Mouse (Mus musculus) midbrain, embryonic 12.5 days (tissue): ENCODE measurements at regions not wholly inside any gene's neighbourhood (a gene's known extent, or its start where the extent isn't known, plus 50 kb on each side); places are given as distances from the start of the nearest gene placed in this dataset.

Experiments
- ATAC-seq: fragments of 200-750 bp; cut with Nextera tagmentation; 2 replicates; pipeline ENCODE4 v1.8.0; 2017; ENCODE audit warnings: low read depth, moderate TSS enrichment, moderate library complexity; ENCODE audit not compliant: low FRiP score
- H3K27ac ChIP-seq: fragments of 300-500 bp; sonication (generic); replicated peaks from 2 replicates; pipeline ENCODE4 v1.5.1; 2016; ENCODE audit warnings: mild to moderate bottlenecking
- H3K27me3 ChIP-seq: fragments of 300-500 bp; sonication (generic); 2 replicates; pipeline ENCODE4 v1.6.1; 2016; ENCODE audit warnings: mild to moderate bottlenecking
- H3K36me3 ChIP-seq: fragments of 300-500 bp; sonication (generic); 2 replicates; pipeline ENCODE4 v1.6.1; 2016
- H3K4me1 ChIP-seq: fragments of 300-500 bp; sonication (generic); 2 replicates; pipeline ENCODE4 v1.6.1; 2016
- H3K4me2 ChIP-seq: fragments of 300-500 bp; sonication (generic); replicated peaks from 2 replicates; pipeline ENCODE4 v1.6.1; 2016; ENCODE audit warnings: mild to moderate bottlenecking, moderate library complexity
- H3K4me3 ChIP-seq: fragments of 300-500 bp; sonication (generic); 2 replicates; pipeline ENCODE4 v1.5.1; 2016; ENCODE audit warnings: mild to moderate bottlenecking
- H3K9ac ChIP-seq: fragments of 300-500 bp; sonication (generic); replicated peaks from 2 replicates; pipeline ENCODE4 v1.6.1; 2016; ENCODE audit warnings: mild to moderate bottlenecking, moderate library complexity
- H3K9me3 ChIP-seq: fragments of 300-500 bp; sonication (generic); 2 replicates; pipeline ENCODE4 v1.6.1; 2016; ENCODE audit warnings: mild to moderate bottlenecking
- WGBS: fragments of 180-500 bp; shearing (Covaris S2); methylation state at CpG from one replicate; pipeline ENCODE4 v1.1.7; 2016; 5-methylcytosine and 5-hydroxymethylcytosine counted together

DNA sequence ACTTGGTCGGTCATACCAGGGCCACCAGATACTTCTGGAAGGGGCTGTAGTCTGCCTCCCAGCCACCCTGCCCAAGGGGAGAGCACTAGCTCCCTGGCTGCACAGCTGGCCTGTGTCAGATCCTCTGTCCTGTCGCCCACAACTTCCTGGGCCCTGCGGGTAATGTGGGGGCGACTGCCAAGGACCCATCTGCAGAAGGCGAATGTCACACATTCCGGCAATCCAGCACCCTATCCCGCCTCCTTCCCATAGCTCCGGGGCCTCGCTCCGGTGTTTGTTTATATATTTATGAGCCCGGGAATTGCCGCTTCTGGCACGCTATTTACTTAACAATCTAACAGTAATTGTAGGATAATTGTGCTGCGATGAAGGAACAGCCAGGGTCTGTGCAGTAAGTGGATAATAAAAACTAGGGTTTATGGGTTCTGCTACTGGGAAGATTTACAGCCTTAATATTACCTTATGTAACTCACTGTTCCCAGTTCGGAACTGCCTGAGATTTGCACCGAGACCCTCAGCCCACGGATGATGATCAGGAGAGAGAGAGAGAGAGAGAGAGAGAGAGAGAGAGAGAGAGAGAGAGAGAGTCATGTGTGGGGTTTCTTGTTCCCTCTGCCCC lies 338.6 kb upstream of the Kcnab2 start:
- Histone ChIP-seq H3K4me1 (no peaks in the 10 kb centered on the region), H3K4me2 (no peak overlapping the region), H3K4me3 (no peak overlapping the region), H3K9ac (no peak overlapping the region), H3K27me3 (no peaks in the 10 kb centered on the region), H3K36me3 (no peaks in the 10 kb centered on the region), H3K9me3 (no peaks in the 10 kb centered on the region), H3K27ac (no peak overlapping the region)
- ATAC-seq = no peak
- 82% methylated on average over 17 of the region's 17 CpGs for WGBS

DNA sequence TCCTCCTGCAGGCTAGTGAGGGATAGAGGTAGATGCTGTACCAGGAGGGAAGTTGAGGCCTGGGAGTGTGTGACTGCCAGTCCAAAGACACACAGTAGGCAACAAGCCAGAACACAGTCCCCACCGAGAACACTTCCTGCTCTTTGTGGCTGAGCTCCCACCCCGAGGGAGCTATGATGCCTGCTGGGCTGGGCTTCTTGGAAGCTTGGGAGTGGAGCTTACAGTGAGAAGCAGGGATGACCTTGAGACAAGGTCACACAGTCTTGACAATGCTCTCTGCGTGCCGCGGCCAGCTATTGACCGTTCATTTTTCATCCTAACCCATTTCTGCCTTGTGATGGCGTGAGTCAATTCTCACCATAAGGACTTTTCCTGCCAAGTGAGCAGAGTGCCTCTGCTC lies 328.9 kb upstream of the Kcnab2 start:
- Histone ChIP-seq H3K4me2 (no peak overlapping the region), H3K27ac (no peak overlapping the region), H3K4me1 (no peaks in the 10 kb centered on the region), H3K36me3 (no peaks in the 10 kb centered on the region), H3K4me3 (no peak overlapping the region), H3K9ac (no peak overlapping the region), H3K27me3 (0 out of 2 replicates have a peak, but pooled peaks cover 4% of the 10 kb centered on the region), H3K9me3 (no peaks in the 10 kb centered on the region)
- 91% methylated on average over 7 of the region's 7 CpGs for WGBS
- ATAC-seq = no peak

DNA sequence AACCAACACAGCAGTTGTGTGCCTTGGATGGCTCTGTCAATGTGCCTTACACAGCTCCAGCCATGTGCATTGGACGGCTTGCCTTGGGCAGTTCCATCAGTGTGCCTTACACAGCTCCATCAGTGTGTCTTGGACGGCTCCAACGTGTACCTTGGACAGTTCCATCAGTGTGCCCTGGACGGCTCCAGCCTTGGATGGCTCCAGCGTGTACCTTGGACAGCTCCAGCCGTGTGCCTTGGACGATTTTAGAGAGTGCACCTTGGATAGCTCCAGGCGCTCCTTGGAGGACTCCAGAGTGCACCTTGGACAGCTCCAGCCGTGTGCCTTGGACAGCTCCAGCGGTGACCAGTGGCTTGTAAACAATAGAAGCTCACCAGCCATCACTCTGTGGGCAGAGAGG lies 321.7 kb upstream of the Kcnab2 start:
- H3K36me3 ChIP-seq = no peaks in the 10 kb centered on the region
- H3K9me3 ChIP-seq = no peaks in the 10 kb centered on the region
- H3K27ac ChIP-seq = no peak overlapping the region
- H3K4me2 ChIP-seq = no peak overlapping the region
- H3K27me3 ChIP-seq = 0 out of 2 replicates have a peak, but pooled peaks cover 4% of the 10 kb centered on the region
- no peaks in the 10 kb centered on the region for H3K4me1 ChIP-seq
- ATAC-seq = no peak
- no peak overlapping the region for H3K9ac ChIP-seq
- WGBS = 18% methylated on average over 10 of the region's 10 CpGs
- no peak overlapping the region for H3K4me3 ChIP-seq

DNA sequence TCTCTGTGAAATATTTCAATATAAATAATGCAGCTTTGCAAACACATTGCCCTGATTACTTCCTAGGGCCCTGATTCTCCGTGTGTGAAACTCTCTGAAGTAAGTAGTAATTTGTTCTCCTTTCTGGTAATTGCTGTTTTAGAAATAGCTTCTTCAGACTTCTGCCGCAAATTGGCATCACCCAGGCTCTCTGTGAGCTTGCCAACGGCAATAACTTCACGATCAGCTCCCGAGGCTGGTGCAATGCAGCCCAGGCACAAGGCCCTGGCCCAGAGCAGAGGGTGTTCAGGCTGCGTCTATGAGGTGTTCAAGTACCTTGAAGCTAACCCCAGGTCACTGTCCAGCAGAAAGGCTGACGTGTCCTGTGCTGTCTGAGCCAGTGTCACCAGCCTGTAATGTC lies 310.8 kb upstream of the Kcnab2 start:
- no peak overlapping the region for H3K4me2 ChIP-seq
- WGBS = 88% methylated on average over 7 of the region's 7 CpGs

DNA sequence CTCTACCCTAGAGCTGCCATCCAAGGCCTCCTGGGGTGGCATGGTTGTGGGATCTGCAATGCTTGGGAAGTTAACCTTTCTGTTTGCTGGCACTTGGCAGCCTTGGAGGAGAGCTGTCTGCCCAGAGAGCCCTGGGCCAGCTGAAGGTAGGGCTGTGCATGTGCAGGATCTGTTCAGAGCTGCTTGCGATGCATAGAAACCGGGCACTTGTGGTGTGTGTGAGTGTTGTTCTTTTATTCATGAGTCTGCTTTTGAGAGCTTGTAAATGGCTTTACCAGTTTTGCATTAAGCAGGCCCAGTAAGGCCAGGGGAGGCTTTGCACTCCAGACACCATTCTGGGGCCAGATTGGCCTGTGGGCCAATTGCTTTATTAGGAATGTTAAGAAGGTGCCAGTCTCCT lies 307.3 kb upstream of the Kcnab2 start:
- H3K9me3 ChIP-seq = no peaks in the 10 kb centered on the region
- no peak overlapping the region for H3K9ac ChIP-seq
- peak; percentile 62 for ATAC-seq
- no peaks in the 10 kb centered on the region for H3K36me3 ChIP-seq
- H3K4me1 ChIP-seq = 0 out of 2 replicates have a peak, but pooled peaks cover 8% of the 10 kb centered on the region
- WGBS = 23% methylated on average over 2 of the region's 2 CpGs
- H3K4me2 ChIP-seq = no peak overlapping the region
- H3K4me3 ChIP-seq = no peak overlapping the region
- peak overlapping the region; percentile 15; the same call in 1 of the 2 replicates for H3K27ac ChIP-seq
- H3K27me3 ChIP-seq = 0 out of 2 replicates have a peak, but pooled peaks cover 4% of the 10 kb centered on the region

More for the DNA sequence above, 310.8 kb upstream of the Kcnab2 start:
- Histone ChIP-seq H3K4me3 (no peak overlapping the region), H3K4me1 (0 out of 2 replicates have a peak, but pooled peaks cover 8% of the 10 kb centered on the region), H3K9ac (no peak overlapping the region), H3K9me3 (peaks cover 13% of the 10 kb centered on the region; the same call in 1 of the 2 replicates), H3K27me3 (no peaks in the 10 kb centered on the region), H3K27ac (no peak overlapping the region), H3K36me3 (no peaks in the 10 kb centered on the region)
- ATAC-seq = no peak

DNA sequence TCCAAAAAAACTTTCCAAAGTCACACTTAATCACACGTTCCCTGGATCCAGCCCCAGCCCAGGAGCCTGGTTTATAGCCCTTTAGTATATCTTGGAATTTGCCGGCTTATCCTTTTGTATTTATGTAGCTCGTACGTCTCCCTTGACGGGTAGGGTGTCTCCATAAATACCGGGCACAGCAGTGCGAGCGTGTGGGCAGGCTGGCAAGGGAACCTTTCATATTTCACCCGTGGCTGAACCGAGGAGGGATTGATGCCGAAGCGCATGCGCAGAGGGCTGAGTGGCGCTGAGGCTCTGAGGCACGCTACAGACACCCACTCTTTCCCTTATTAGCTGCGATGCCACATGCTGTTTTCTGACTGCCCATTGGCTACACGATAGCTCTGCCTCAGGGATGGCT lies 301.9 kb upstream of the Kcnab2 start:
- 90% methylated on average over 17 of the region's 17 CpGs for WGBS
- no peak for ATAC-seq
- Histone ChIP-seq H3K36me3 (no peaks in the 10 kb centered on the region), H3K9me3 (no peaks in the 10 kb centered on the region), H3K4me2 (no peak overlapping the region), H3K27ac (no peak overlapping the region), H3K27me3 (0 out of 2 replicates have a peak, but pooled peaks cover 4% of the 10 kb centered on the region), H3K4me1 (no peaks in the 10 kb centered on the region), H3K4me3 (no peak overlapping the region), H3K9ac (no peak overlapping the region)

DNA sequence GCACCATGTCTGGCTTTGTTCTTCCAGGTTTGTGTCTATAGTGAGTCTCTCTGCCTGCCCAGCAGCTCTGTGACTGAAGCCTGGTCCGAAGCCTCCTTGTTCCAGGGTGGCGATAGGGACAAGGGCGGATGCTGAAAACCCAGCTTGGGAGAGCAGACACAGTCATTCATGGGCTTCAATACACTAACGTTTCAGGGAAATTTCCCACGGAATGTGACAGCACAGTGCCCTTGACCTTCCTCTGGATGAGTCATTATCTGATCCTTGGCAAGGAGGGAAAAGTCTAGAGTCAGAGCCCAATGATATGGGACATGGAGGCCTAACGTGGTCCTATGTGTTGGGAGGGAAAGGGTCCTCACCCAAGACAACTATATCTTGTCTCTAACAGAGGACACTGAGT lies 298.1 kb upstream of the Kcnab2 start:
- H3K9ac ChIP-seq = no peak overlapping the region
- H3K27me3 ChIP-seq = no peaks in the 10 kb centered on the region
- H3K9me3 ChIP-seq = no peaks in the 10 kb centered on the region
- H3K36me3 ChIP-seq = no peaks in the 10 kb centered on the region
- H3K4me2 ChIP-seq = no peak overlapping the region
- no peak for ATAC-seq
- no peak overlapping the region for H3K4me3 ChIP-seq
- no peaks in the 10 kb centered on the region for H3K4me1 ChIP-seq
- H3K27ac ChIP-seq = no peak overlapping the region
- WGBS = 82% methylated on average over 6 of the region's 6 CpGs

DNA sequence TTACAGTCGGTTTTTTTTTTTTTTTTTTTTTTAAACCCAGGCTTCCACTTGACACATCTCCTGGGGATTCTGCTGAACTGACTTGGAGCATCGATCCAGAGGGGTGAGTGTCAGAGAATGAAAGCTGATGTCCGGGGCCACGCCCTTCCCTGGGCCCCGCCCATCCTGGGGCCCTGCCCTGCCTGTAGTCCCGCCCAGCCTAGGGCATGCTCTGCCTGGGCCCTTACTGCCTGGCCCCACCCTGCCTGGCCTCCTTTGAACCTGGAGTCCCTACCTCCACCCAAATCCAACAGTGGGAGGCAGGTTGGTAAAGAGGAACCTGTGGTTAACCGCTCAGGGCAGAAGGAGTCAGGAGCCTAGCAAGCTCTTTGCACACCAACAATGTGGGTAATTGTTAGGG lies 293.7 kb upstream of the Kcnab2 start:
- no peaks in the 10 kb centered on the region for H3K36me3 ChIP-seq
- H3K27ac ChIP-seq = no peak overlapping the region
- no peak overlapping the region for H3K9ac ChIP-seq
- no peak overlapping the region for H3K4me2 ChIP-seq
- no peak overlapping the region for H3K4me3 ChIP-seq
- H3K27me3 ChIP-seq = no peaks in the 10 kb centered on the region
- H3K4me1 ChIP-seq = no peaks in the 10 kb centered on the region
- no peak for ATAC-seq
- no peaks in the 10 kb centered on the region; the same call in 1 of the 2 replicates for H3K9me3 ChIP-seq
- WGBS = 81% methylated on average over 7 of the region's 7 CpGs

DNA sequence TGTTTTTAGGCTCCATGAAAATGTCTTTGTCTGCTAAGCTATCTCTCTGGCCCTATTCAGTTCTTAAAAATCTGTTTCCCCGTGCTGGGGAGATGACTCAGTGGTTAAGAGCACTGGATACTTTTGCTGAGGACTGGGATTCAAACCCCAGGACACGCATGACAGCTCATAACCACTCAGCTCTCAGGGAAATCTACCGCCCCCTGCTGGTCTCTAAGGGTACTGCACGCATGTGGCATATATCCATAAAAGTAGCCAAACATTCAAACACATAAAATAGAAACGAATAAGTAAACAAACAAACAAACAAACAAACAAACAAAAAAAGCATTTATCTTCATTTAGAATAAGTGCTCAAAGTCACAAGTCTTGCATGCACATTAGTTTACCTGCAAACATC lies 289.7 kb upstream of the Kcnab2 start:
- Histone ChIP-seq H3K4me3 (no peak overlapping the region), H3K9me3 (peaks cover 3% of the 10 kb centered on the region; the same call in 1 of the 2 replicates), H3K4me1 (peaks cover 5% of the 10 kb centered on the region; the same call in 1 of the 2 replicates), H3K9ac (no peak overlapping the region), H3K36me3 (no peaks in the 10 kb centered on the region), H3K27me3 (no peaks in the 10 kb centered on the region), H3K27ac (no peak overlapping the region), H3K4me2 (no peak overlapping the region)
- no peak for ATAC-seq
- WGBS = 87% methylated on average over 5 of the region's 5 CpGs

DNA sequence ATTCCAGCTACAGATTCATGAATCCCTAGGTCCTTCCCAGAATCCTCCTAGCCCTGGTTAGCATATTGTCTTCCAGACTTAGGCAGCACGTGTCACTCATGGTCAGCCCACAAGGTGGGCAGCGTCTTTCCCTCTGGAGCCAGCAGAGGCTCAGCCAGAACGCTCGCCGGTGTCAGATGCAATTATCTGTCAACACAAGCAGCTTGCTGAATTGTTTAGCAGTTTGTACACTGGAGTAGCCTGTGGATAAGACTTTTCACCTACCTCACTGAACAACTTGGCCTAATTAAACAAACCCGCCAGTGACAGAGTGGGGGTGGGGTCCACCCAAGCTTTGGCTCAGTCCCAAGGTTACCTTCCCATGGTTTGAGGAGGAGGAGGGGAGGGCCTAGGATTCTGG lies 285.4 kb upstream of the Kcnab2 start:
- H3K9me3 ChIP-seq = peaks cover 3% of the 10 kb centered on the region; the same call in 1 of the 2 replicates
- no peaks in the 10 kb centered on the region for H3K36me3 ChIP-seq
- no peak for ATAC-seq
- no peak overlapping the region for H3K9ac ChIP-seq
- H3K27ac ChIP-seq = no peak overlapping the region
- H3K4me1 ChIP-seq = peaks cover 5% of the 10 kb centered on the region; the same call in 1 of the 2 replicates
- no peak overlapping the region for H3K4me2 ChIP-seq
- H3K27me3 ChIP-seq = no peaks in the 10 kb centered on the region
- no peak overlapping the region for H3K4me3 ChIP-seq
- WGBS = 65% methylated on average over 6 of the region's 6 CpGs

DNA sequence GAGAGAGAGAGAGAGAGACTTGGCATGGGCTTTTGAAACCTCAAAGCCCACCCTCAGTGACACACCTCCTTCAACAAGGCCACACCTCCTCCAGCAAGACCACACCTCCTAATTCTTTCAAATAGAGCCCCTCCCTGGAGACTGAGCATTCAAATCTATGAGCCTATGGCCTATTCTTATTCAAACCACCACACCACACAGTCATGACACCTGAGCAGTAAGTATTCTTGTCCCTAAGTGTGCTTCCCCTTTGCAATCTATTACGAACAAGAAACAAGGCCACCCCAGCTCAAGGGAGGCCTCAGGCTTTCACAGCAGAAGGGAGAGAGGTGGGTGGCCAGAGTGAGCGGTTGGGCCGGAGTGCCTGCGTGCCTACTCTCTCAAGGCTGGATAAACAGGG lies 284.9 kb upstream of the Kcnab2 start:
- Histone ChIP-seq H3K4me1 (peaks cover 5% of the 10 kb centered on the region; the same call in 1 of the 2 replicates), H3K9me3 (peaks cover 3% of the 10 kb centered on the region; the same call in 1 of the 2 replicates), H3K27me3 (no peaks in the 10 kb centered on the region), H3K9ac (no peak overlapping the region), H3K4me3 (no peak overlapping the region), H3K36me3 (no peaks in the 10 kb centered on the region), H3K27ac (no peak overlapping the region), H3K4me2 (no peak overlapping the region)
- no peak for ATAC-seq
- 90% methylated on average over 4 of the region's 4 CpGs for WGBS

DNA sequence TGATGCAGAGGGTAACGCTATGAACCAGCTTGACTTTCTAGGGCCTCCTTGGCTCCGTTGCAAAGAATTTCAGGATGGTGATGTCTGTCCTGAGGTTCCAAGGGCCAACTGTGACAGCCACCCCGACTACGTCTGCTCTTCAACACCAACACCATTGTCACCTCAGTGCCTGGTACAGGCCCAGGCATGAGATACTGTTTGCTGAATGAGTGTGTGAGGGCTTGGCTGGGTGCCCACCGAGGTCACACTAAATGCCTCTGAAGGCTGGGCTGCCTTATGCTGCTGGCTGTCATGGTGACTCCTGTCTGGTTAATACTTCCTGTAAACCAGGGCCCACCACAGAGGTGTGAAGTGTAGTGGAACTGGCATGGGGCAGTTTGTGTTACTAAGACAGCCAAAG lies 279.5 kb upstream of the Kcnab2 start:
- H3K9me3 ChIP-seq = no peaks in the 10 kb centered on the region
- H3K27ac ChIP-seq = no peak overlapping the region
- H3K9ac ChIP-seq = no peak overlapping the region
- no peaks in the 10 kb centered on the region for H3K36me3 ChIP-seq
- no peaks in the 10 kb centered on the region for H3K27me3 ChIP-seq
- H3K4me3 ChIP-seq = no peak overlapping the region
- no peak overlapping the region for H3K4me2 ChIP-seq
- no peaks in the 10 kb centered on the region for H3K4me1 ChIP-seq
- no peak for ATAC-seq
- WGBS = 94% methylated on average over 5 of the region's 5 CpGs

DNA sequence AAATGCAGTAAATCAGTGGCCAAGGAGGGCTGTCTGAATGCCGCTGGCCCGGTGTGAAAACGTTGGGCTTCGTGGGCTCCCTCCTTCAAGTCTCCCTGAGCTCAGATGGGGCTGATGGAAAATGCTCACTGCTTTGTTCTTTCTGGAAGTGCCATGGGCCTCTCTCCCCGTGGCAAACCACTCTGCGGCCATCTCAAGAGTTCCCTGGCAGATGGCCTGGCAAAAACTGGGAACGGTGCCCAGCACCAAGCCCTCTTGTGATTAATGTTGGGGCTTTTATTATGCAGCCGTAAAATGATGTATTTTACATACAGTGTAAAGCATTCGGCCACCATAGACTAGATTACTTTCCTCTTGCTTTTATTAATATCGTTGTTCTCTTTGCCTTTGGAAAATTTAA lies 278.9 kb upstream of the Kcnab2 start:
- H3K27ac ChIP-seq = no peak overlapping the region
- no peak overlapping the region for H3K4me3 ChIP-seq
- no peak for ATAC-seq
- no peaks in the 10 kb centered on the region for H3K4me1 ChIP-seq
- no peak overlapping the region for H3K9ac ChIP-seq
- no peaks in the 10 kb centered on the region for H3K27me3 ChIP-seq
- no peaks in the 10 kb centered on the region for H3K36me3 ChIP-seq
- no peak overlapping the region for H3K4me2 ChIP-seq
- WGBS = 85% methylated on average over 10 of the region's 10 CpGs
- H3K9me3 ChIP-seq = no peaks in the 10 kb centered on the region
